10 mouse cellular contexts compared by ENCODE assay signal in the genomic region with DNA sequence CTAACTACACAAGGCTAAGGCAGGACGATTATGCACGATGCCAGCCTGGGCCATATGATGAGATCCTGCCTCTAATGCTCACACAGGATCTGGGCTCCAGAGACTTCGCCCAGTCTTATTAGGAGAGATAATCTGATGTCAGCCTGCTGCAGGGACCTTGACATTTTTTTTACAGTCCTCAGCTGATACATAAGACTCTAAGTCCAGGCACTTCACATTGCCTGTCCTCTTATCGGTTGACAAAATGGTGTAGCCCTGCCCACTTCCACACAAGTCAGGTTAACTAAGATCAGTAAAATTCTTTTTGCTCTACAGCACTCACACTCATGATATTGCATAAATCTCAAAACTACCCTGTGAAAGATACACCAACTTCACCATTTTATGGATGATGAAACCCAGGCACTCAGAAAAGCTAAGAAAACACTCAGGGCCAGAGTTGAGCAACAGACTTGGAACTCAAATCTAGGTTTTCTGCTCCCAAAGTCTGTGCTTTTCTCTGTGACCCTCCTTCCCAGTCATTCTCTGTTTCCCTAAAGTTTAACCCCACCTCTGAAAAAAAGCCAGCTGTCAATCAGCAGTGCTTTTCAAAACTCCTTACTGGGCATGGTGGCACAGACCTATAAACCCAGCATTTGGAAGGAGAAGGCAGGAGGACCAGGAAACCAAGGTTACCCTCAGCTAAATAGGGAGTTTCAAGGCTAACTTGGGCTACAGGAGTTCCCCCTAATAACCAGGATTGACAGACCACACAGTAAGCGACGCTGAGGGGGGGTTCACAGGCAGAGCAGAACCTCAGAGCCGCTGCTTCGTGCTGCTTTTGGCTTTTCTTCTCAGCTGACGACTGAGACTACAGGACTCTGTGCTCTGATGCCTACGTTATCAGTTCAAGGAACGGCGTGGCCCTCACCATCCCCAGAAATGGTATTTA. TPM values are rescaled to one million over a fixed set of nuclear protein-coding genes. Genes with fewer than 3 reads are reported as not detected.
DNase-seq lines count a peak whose midpoint lies in the region; ATAC-seq and TF ChIP-seq lines count a peak whose summit lies in the region.
"Had no signal": no experiment of that assay in that cellular context is flagged by ENCODE, and none has a peak within 500 bp of the region (broad histone marks: within the 10 kb centered on the region; RNA-seq: fewer than 3 reads in every experiment).

No protein-coding gene starts in this region.

- H3K9me3 ChIP-seq in heart, embryonic 16.5 days (replicated peaks; ENCODE audit: control insufficient read depth, low read length) = no peaks in the 10 kb centered on the region
- H3K9me3 ChIP-seq in liver, embryonic 12.5 days (replicated peaks) = no peaks in the 10 kb centered on the region
- H3K9me3 ChIP-seq in megakaryocyte, embryonic 14.5 days = no peaks in the 10 kb centered on the region
- no peaks in the 10 kb centered on the region for H3K9me3 ChIP-seq in embryonic facial prominence, embryonic 10.5 days
- H3K9me3 ChIP-seq: hindbrain, embryonic 15.5 days had no signal

- peak overlapping the region; percentile 9; the same call in 1 of the 2 replicates for H3K27ac ChIP-seq in heart, embryonic 16.5 days (ENCODE audit: low read length)
- H3K27ac ChIP-seq in bone marrow, adult 2 months (ENCODE audit: control insufficient read depth, insufficient read depth, low read depth, low read length, poor library complexity) = peak overlapping the region; percentile 90
- H3K27ac ChIP-seq in liver, embryonic 12.5 days = peak overlapping the region; percentile 61
- no peak overlapping the region for H3K27ac ChIP-seq in embryonic facial prominence, embryonic 10.5 days (replicated peaks)
- H3K27ac ChIP-seq: hindbrain, embryonic 15.5 days had no signal

- H3K27me3 ChIP-seq in heart, embryonic 16.5 days (ENCODE audit: control insufficient read depth, insufficient read depth, low read length) = no peaks in the 10 kb centered on the region
- H3K27me3 ChIP-seq in liver, embryonic 12.5 days (replicated peaks) = no peaks in the 10 kb centered on the region
- no peaks in the 10 kb centered on the region for H3K27me3 ChIP-seq in megakaryocyte, embryonic 14.5 days (replicated peaks)
- no peaks in the 10 kb centered on the region for H3K27me3 ChIP-seq in embryonic facial prominence, embryonic 10.5 days (replicated peaks; ENCODE audit: low read depth, poor library complexity, severe bottlenecking)
- H3K27me3 ChIP-seq: hindbrain, embryonic 15.5 days had no signal

- no peak for DNase-seq in heart, adult 11 months
- no peak for DNase-seq in embryonic facial prominence, embryonic 10.5 days (ENCODE audit: low spot score)
- DNase-seq in embryo, embryonic 9.5 days (ENCODE audit: extremely low spot score) = no peak
- DNase-seq in kidney, adult 8-10 months = no peak
- DNase-seq: gastrocnemius, postnatal 10 days had no signal

- H3K4me2 ChIP-seq in heart, embryonic 16.5 days (ENCODE audit: low read depth, low read length) = no peak overlapping the region
- peak overlapping the region; percentile 35 for H3K4me2 ChIP-seq in liver, embryonic 12.5 days
- H3K4me2 ChIP-seq: hindbrain, embryonic 15.5 days had no signal

- H3K4me1 ChIP-seq in heart, embryonic 16.5 days (ENCODE audit: control insufficient read depth, insufficient read depth, low read length) = peaks cover 8% of the 10 kb centered on the region
- H3K4me1 ChIP-seq in bone marrow, adult 2 months (ENCODE audit: control insufficient read depth, insufficient read depth, low read length) = peaks cover 2% of the 10 kb centered on the region; the same call in 1 of the 2 replicates
- H3K4me1 ChIP-seq in liver, embryonic 12.5 days = peaks cover 60% of the 10 kb centered on the region
- peaks cover 68% of the 10 kb centered on the region for H3K4me1 ChIP-seq in megakaryocyte, embryonic 14.5 days
- H3K4me1 ChIP-seq in embryonic facial prominence, embryonic 10.5 days = peaks cover 36% of the 10 kb centered on the region
- H3K4me1 ChIP-seq: hindbrain, embryonic 15.5 days had no signal

- no peak for TF ChIP-seq POLR2A in bone marrow, adult 2 months (IDR thresholded peaks at IDR 0.05; ENCODE audit: borderline replicate concordance, control insufficient read depth, low read depth, low read length)

- WGBS in heart, embryonic 16.5 days = 57% methylated on average over 12 of the region's 12 CpGs
- 32% methylated on average over 12 of the region's 12 CpGs for WGBS in bone marrow, adult 2 months
- WGBS in liver, embryonic 12.5 days (ENCODE audit: insufficient replicate concordance) = 24% methylated on average over 12 of the region's 12 CpGs
- WGBS in embryonic facial prominence, embryonic 10.5 days = 86% methylated on average over 12 of the region's 12 CpGs

- no peak overlapping the region for H3K4me3 ChIP-seq in heart, embryonic 16.5 days (ENCODE audit: low read length)
- H3K4me3 ChIP-seq in bone marrow, adult 2 months (replicated peaks; ENCODE audit: control insufficient read depth, low read depth, low read length) = peak overlapping the region; percentile 91
- peak overlapping the region; percentile 37 for H3K4me3 ChIP-seq in liver, embryonic 12.5 days
- H3K4me3 ChIP-seq in megakaryocyte, embryonic 14.5 days (replicated peaks) = peak overlapping the region; percentile 91
- H3K4me3 ChIP-seq in embryonic facial prominence, embryonic 10.5 days = no peak overlapping the region
- H3K4me3 ChIP-seq: hindbrain, embryonic 15.5 days had no signal

- peaks cover 40% of the 10 kb centered on the region for H3K36me3 ChIP-seq in heart, embryonic 16.5 days (ENCODE audit: control insufficient read depth, insufficient read depth)
- peaks cover 46% of the 10 kb centered on the region for H3K36me3 ChIP-seq in liver, embryonic 12.5 days
- peaks cover 70% of the 10 kb centered on the region for H3K36me3 ChIP-seq in megakaryocyte, embryonic 14.5 days (replicated peaks; ENCODE audit: low read length)
- peaks cover 50% of the 10 kb centered on the region for H3K36me3 ChIP-seq in embryonic facial prominence, embryonic 10.5 days (replicated peaks)

- ATAC-seq in heart, embryonic 16.5 days (replicated peaks; ENCODE audit: extremely low read depth, insufficient read depth, low FRiP score) = no peak
- peak; percentile 67 for ATAC-seq in liver, embryonic 12.5 days

- H3K9ac ChIP-seq in heart, embryonic 16.5 days (ENCODE audit: low read length) = no peak overlapping the region
- peak overlapping the region; percentile 40 for H3K9ac ChIP-seq in liver, embryonic 12.5 days
- H3K9ac ChIP-seq: hindbrain, embryonic 15.5 days had no signal

- TF ChIP-seq CTCF in bone marrow, adult 2 months (IDR thresholded peaks at IDR 0.05; ENCODE audit: control insufficient read depth, insufficient read depth, low read length) = no peak

RNA-seq across cellular contexts. Expression of a gene that starts 1.1 kb away (rescaled TPM):
- polyA plus RNA-seq in heart, embryonic 16.5 days (2015; fragmentation: Nextera tagmentation; extraction: Ambion mirVana) = 34.4 and 36.3 TPM in 2 replicates
- polyA plus RNA-seq in bone marrow, adult 2 months (2011; ENCODE audit: insufficient read depth, insufficient read length, low replicate concordance, missing spikeins) = 102 and 317 TPM in 2 replicates
- polyA plus RNA-seq in liver, embryonic 12.5 days (2016; fragmentation: Nextera tagmentation; extraction: Ambion mirVana) = 55.8 and 60.7 TPM in 2 replicates
- 12.9 and 57.4 TPM in 2 replicates for polyA plus RNA-seq in megakaryocyte, embryonic 14.5 days (2012; ENCODE audit: insufficient read depth, low replicate concordance)
- polyA plus RNA-seq in embryonic facial prominence, embryonic 10.5 days (2016; fragmentation: Nextera tagmentation; extraction: Ambion mirVana) = 12.4 and 16.5 TPM in 2 replicates

RNA-seq across cellular contexts. Expression of a gene that starts 8.2 kb away (rescaled TPM):
- 10.6 and 11.9 TPM in 2 replicates for polyA plus RNA-seq in heart, embryonic 16.5 days (2015; fragmentation: Nextera tagmentation; extraction: Ambion mirVana)
- 66.3 and 203 TPM in 2 replicates for polyA plus RNA-seq in bone marrow, adult 2 months (2011; ENCODE audit: insufficient read depth, insufficient read length, low replicate concordance, missing spikeins)
- polyA plus RNA-seq in liver, embryonic 12.5 days (2016; fragmentation: Nextera tagmentation; extraction: Ambion mirVana) = 2,516 and 2,642 TPM in 2 replicates
- not detected in 2 replicates for polyA plus RNA-seq in megakaryocyte, embryonic 14.5 days (2012; ENCODE audit: insufficient read depth, low replicate concordance)
- polyA plus RNA-seq in embryonic facial prominence, embryonic 10.5 days (2016; fragmentation: Nextera tagmentation; extraction: Ambion mirVana) = 2.7 and 3.1 TPM in 2 replicates

RNA-seq across cellular contexts. Expression of a gene that starts 10.8 kb away (rescaled TPM):
- polyA plus RNA-seq in heart, embryonic 16.5 days (2015; fragmentation: Nextera tagmentation; extraction: Ambion mirVana) = 60.7 and 68.9 TPM in 2 replicates
- 10.8 and 20.1 TPM in 2 replicates for polyA plus RNA-seq in bone marrow, adult 2 months (2011; ENCODE audit: insufficient read depth, insufficient read length, low replicate concordance, missing spikeins)
- polyA plus RNA-seq in liver, embryonic 12.5 days (2016; fragmentation: Nextera tagmentation; extraction: Ambion mirVana) = 20.7 and 21.9 TPM in 2 replicates
- 22.7 and 24.1 TPM in 2 replicates for polyA plus RNA-seq in megakaryocyte, embryonic 14.5 days (2012; ENCODE audit: insufficient read depth, low replicate concordance)
- polyA plus RNA-seq in embryonic facial prominence, embryonic 10.5 days (2016; fragmentation: Nextera tagmentation; extraction: Ambion mirVana) = 32.4 and 33.3 TPM in 2 replicates

RNA-seq across cellular contexts. Expression of a gene that starts 17.2 kb away (rescaled TPM):
- polyA plus RNA-seq in heart, embryonic 16.5 days (2015; fragmentation: Nextera tagmentation; extraction: Ambion mirVana) = 4.4 and 5.7 TPM in 2 replicates
- 0.25 TPM in 1 of 2 replicates, not detected in the other for polyA plus RNA-seq in bone marrow, adult 2 months (2011; ENCODE audit: insufficient read depth, insufficient read length, low replicate concordance, missing spikeins)
- 0.61 and 0.72 TPM in 2 replicates for polyA plus RNA-seq in liver, embryonic 12.5 days (2016; fragmentation: Nextera tagmentation; extraction: Ambion mirVana)
- polyA plus RNA-seq in megakaryocyte, embryonic 14.5 days (2012; ENCODE audit: insufficient read depth, low replicate concordance) = 0.50 TPM in 1 of 2 replicates, not detected in the other
- polyA plus RNA-seq in embryonic facial prominence, embryonic 10.5 days (2016; fragmentation: Nextera tagmentation; extraction: Ambion mirVana) = 11.8 and 12.7 TPM in 2 replicates

RNA-seq across cellular contexts. Expression of a gene that starts 18.1 kb away (rescaled TPM):
- polyA plus RNA-seq in heart, embryonic 16.5 days (2015; fragmentation: Nextera tagmentation; extraction: Ambion mirVana) = 659 and 700 TPM in 2 replicates
- 109 and 134 TPM in 2 replicates for polyA plus RNA-seq in bone marrow, adult 2 months (2011; ENCODE audit: insufficient read depth, insufficient read length, low replicate concordance, missing spikeins)
- 160 and 167 TPM in 2 replicates for polyA plus RNA-seq in liver, embryonic 12.5 days (2016; fragmentation: Nextera tagmentation; extraction: Ambion mirVana)
- polyA plus RNA-seq in megakaryocyte, embryonic 14.5 days (2012; ENCODE audit: insufficient read depth, low replicate concordance) = 24.9 and 49.7 TPM in 2 replicates
- 269 and 279 TPM in 2 replicates for polyA plus RNA-seq in embryonic facial prominence, embryonic 10.5 days (2016; fragmentation: Nextera tagmentation; extraction: Ambion mirVana)

Comparison
In these comparisons a context has a peak if more than half of its experiments do, and no peak if none do; other contexts are left out.
1. H3K4me3 ChIP-seq: peak in bone marrow, adult 2 months (single experiment), liver, embryonic 12.5 days (single experiment) and megakaryocyte, embryonic 14.5 days (single experiment); none in heart, embryonic 16.5 days (single experiment) and embryonic facial prominence, embryonic 10.5 days (single experiment).